Mouse (Mus musculus): ENCODE data around the gene Adra1b. TPM values are rescaled to one million over a fixed set of nuclear protein-coding genes. Genes with fewer than 3 reads are reported as not detected.

Gene Adra1b
- total RNA-seq, 2 experiments from 2014 or later = 1.8 to 2.9 TPM

DNA sequence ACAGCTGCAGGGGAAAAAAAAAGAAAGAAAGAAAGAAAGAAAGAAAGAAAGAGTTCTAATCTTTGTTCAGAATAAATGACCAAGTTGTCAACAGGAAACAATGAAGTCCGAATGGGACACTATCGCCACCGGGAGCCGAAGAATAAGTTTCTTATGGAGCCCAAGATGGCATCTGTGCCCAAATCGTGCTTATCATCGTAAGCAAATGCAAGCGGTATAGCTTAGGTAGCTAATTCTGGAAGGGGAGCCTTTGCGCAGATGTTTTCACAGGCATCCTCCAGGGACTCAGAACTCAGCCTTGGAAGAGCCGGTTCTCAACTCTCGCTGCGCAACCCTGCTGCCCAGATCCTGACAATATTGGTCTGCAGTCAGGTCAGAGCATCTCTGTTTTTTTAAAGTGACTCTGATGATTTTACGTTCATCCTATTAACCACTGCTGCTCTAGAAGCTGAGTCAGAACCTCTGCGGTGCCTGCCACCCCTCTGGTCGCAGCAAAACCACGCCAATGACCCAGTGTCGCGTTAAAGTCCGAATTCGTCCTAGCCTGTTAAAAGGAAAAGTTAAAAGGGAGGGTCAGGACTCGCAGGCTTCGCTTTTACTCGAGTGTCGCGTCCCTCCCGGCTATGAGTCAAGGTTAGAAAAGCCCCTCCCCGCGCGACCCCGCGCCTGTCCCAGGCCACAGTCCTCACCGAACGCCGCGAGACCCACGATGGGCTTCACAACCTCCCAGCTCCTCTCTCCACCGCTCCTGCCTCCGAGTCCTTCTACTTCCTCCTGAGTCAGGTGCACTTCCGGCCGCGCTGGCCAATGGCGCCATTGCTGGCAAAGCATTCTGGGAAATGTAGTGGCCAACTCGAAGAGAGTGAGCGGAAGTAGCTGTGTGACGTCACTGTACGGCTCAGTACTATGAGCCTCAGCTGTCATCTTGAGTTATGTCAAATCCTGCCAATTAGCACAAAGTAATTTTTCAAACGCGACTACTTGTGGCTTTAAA lies 153.5 kb downstream of the Adra1b start, which contains the start of gene Ttc1:
TSS of gene Ttc1 (minus strand) at position 776 of the 994 bp plus-strand sequence.
- DNase-seq (ENCODE audit: low spot score in 2 of 2) = peak; percentile 90 to 93

DNA sequence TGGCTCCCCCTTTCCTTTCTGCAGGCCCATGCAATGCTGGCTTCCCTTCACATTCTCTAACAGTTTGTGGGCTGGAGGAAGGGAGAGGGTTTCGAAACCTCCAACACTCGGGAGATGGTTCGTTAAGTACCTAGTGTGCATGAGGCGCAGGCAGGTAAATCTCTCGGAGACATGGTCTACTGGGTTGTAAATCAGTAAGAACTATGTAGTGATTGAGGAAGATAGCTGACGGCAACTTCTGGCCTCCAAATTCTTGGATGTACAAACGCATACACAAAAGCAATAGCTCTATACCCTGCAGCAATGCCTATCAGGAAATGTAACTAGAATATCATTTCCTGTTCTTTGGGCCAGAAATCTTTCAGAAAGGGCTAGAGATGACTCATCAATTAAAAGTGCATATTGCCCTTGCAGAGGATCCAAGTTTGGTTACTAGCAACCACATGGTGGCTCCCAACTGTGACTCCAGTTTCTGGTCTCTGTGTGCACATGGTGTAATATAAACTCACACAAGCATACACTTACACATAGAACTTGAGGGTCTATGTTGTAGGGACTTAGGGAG lies 172.2 kb downstream of the Adra1b start:
- DNase-seq (ENCODE audit: low spot score in 2 of 2) = no peak

DNA sequence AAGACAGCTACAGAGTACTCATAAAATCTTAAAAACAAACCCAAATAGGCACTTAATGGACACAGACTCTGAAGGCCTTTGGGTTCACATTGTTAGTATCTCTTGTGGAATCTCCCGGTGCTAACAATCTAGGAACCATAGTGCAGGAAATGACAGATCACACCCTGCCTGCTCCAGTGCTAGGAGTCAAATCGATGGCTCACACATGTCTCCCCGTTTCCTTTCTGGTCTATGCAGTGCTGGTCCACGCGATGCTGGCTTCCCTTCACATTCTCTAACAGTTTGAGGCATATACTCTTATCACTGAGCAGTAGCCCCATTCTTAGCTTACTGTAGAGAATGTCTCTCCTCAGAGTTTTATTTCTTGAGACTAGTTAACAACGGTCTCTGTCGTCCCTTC lies 173.2 kb downstream of the Adra1b start:
- DNase-seq (ENCODE audit: low spot score in 2 of 2) = no peak

Other genes starting within 250 kb of the Adra1b start
- 10 to 100 TPM; 26.6 to 27.1 TPM for gene Pwwp2a, start 219.2 kb downstream of the Adra1b start, total RNA-seq (2021)
- 10 to 100 TPM; 65.2 to 69.5 TPM for gene Ttc1, start 153.2 kb downstream of the Adra1b start, total RNA-seq (2021)

Data from adrenal gland, adult 18-20 months (tissue).